Mouse (Mus musculus) c-Kit-negative CD71-positive TER-119-positive erythroid progenitor cells, embryonic 14.5 days (primary cell): ENCODE data around the gene Gria4.
"Not testable (repeated sequence)": the region's sequence is repeated elsewhere in the genome, so short reads cannot be mapped to it uniquely, and the experiment has no call there.

Experiments
- DNase-seq: peaks from one replicate; pipeline ENCODE4 v3.0.0-alpha.2; 2013; ENCODE audit warnings: low read depth, low spot score

The Gria4 gene

DNA sequence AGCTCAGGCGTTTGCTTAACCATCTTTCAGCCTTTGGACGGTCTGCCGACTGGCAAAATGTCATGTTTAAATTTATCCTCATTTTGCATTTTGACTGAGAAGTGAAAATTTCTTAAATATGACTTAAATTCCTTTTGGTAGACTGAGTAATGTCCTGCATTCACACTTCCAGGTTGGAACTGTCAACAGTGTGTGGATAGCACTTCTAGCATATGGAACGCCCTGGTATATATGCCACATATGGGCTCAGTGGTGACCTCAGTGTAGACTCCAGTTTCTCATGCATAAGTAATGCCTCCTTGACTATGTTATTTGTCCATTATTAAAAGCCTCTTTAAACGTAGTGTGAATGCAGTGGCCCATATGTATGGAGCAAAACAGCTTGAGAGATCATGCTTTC is 222.4 kb downstream of the Gria4 start:
- no peak for DNase-seq

DNA sequence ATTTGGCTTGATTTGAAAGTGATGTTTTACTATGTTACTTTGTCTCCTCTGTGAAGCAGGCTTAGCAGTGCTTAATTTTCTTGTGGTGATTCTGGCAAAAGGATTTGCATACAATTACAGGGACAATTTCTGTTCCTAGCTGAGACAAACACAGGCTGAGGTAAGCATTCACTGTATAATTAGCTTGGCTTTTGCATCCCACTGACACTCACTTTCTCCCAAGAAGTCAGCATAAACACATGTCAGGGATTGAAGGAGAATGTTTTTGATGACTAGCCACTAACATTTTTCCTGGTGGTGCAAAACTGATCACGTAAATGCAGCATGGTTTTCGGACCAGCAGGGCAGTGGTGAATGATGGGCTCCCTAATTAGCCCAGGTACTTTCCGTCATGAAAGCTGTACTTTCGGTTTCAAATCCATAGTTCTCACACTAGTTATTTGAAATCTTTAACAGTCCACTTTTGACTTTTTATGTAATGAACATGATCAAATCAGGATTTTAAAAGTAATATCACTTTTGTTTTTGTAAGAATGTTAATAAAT is 240.5 kb downstream of the Gria4 start:
- no peak for DNase-seq

DNA sequence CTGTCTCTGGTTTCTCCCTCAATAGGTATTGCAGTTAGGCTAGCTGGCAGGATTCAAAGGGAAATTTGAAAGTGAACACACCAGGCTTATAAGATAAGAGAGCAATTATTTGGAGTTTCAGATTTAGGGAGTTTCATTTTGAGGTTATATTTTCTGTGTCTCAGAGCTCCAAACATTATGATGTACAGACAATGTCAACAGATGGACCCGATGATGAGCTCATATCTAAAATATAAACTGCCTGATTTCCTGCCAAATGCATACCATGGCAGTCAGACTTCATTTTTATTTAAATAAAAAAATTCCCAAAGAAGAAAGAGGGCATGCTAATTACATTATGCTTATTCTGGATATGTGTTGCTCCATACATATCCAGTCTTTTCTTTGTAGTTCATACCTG is 256.8 kb downstream of the Gria4 start:
- DNase-seq = no peak

DNA sequence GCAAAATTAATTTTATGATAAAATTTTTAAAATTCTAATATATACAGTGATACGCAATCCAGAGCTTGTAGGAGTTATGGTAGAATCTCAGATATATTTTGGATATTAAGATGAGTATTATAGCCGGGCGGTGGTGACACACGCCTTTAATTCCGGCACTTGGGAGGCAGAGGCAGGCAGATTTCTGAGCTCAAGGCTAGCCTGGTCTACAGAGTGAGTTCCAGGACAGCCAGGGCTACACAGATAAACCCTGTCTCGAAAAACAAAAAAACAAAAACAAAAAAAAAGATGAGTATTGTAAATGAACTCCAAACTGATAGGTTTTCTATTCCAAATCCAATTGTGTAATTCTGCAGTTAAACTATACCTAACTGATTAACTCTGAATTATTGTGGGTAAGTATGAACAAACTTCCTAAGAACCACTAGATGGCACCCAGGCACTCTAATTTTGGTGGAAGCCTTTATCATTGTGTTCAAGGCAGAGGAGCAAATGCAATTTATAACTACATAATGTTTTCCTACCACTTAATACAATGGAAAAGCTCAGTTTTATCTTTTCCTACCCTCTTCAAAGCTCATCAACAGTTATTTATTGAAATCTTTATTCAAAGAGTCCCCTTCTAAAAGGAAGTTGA is 259.4 kb downstream of the Gria4 start:
- no peak for DNase-seq

DNA sequence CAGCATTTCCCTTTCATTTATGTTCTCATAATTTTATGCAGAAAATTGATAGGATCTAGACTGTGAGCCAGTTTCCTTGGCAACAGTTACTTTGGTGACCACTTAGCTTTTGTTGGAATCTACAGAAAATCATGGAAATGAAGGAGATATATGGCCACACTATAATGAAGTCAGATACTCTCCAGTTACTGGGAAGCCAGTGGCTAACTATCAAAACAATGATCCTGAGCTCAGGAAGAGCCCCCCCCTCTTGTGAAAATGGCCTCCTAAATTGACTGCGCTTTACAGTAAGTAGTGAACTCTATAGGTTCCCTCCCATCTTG is 281.5 kb downstream of the Gria4 start:
- DNase-seq = no peak

DNA sequence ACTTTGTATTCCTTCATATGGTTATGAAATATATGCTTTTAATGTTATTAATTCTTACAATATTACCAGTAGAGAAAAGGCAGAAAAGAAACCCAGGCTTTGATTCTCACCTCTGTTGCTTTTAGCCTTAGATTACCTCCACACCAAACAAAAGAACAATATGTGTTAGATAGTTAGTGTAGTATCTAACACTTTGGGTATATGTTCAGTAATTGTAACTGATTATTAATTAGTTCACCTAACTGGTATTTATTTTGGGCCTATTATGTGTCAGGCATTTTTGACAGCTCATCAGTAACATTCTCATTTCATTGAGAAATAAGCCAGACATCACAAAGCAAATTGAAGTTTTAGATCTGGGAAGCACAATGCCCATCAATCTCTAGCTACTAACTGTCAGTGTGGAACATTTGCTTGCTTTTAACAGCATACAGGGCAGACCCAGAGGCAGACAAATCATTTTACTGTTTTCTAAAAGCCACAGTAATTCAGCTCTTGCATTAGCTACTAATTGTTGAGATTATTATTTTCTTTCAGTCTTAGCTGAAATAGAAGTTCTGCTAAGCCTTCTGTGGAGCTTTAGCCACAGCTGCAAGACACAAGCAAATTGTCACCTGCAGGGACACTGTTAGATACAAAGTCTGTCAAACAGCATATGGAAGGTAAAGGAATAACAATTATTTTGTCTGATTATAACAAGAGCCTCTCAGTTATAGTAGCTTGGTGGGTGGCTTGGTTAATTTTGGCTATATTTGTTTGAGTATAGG is 282.1 kb downstream of the Gria4 start:
- no peak for DNase-seq

DNA sequence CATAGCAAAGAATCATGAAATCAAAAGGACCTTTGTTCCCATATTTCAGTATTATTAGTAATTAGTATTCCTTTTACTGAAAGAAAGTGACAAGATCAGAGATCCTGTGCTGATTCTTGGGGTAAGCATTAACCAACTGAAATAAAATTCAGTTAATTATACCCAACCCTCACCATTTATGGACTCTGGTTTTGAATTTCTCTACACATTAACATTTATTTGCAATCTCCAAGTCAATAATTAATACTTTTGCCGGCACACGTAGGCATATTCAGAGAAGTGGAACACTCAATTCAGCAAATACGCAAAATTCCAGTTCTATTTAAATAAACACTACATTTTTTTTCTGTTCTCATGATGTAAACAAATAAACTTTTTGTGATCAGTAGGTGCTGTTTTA is 289.9 kb downstream of the Gria4 start:
- DNase-seq = no peak

DNA sequence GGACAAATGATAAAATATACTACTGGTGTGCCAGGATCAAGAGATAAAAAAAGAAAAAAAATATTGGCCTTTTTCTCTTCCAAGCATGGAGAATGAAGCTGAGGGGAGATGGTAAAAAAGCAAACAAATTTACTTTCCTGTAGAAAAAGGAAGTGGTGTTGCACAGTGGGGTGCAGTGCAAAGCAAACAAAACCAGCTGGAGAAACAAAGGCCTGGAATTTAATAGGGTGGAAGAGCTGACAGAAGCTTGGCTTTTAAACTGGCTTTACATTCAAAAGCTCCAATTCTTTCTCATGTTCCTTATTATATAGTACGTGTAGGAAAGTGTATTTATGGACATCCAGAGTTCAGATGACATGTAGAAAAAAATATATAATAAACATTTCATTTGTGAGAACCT is 290.9 kb downstream of the Gria4 start:
- no peak for DNase-seq

DNA sequence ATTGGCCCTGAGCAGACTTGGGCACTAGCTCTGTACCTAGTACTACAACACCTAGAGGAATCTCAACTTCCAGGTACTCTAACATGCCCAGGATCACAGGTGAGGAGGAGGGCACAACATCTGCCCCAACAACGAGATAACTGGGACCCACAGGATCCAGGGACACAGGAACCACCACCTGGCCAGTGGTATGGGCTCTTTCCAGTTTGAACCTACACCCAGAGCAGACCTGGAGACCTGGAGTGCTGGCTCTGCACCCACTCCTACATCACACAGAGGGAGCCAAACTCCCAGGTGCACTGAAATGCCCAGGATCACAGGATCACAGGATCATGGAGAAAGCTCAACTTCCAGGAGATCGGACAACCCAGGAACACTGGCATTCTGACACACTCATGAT is 309.6 kb downstream of the Gria4 start:
- DNase-seq = no peak

DNA sequence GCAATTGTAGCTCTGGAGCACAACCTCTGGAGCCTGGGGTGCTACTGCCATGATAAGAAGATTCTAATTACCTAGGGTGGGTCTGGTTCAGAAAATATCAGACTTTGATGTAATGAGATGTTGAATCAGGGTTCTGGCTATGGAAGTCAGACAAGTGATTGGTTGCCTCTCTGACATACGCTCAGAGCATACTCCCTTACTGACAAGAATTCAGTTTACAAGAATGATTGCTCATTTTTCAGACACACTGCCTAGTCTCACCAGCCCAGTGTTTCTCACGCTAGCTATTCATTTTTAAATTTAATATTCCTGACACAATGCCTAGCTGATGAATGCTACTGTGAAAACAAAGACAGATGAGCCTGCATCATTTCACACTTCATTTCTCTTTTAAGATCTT is 311.5 kb downstream of the Gria4 start:
- DNase-seq = no peak

DNA sequence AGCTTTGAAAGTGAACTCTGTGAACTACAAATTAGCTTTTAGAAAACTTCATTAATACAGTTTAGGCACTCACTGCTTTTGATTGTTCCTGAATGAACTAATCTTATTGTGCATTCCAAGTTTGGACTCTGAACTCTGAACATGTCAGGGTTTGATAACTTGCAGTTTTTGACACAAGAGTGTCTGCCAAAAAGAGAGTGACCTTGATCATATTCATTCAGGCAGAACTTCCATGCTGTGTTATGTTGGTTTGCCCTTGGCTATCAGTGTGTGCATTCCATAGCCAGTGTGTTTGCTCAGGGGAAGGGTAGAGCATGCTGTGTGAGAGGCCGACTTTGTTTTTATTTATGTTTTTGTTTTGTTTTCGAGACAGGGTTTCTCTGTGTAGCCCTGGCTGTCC is 325.2 kb downstream of the Gria4 start:
- no peak for DNase-seq

DNA sequence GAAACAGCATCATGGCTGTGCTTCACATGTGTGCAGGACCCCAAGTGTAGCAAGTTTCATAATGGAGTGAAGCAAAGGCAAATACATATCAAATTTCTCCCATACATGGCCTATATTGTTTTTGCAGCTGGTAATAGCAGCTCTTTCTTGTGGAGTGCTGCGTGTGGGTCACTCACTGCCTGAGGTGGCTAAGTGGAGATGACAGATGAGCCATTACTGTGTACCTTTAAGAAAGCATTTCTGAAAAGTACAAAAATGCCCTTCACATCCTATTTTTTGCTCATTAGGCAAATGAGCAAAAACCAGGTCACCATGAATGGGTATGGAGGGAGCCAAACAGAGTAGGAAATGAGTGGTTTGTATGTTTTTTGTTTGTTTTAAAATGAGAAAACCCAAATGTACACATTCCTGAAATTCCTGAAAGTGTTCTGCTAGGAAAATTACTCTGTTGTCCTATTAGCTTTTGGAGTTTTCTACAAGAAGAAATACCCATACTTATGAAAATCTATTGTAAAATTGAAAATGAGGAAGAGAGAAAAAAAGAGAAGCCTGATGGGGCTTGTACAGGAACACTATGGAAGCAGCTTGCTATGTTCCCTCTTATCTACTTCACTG is 336.5 kb downstream of the Gria4 start:
- no peak for DNase-seq

DNA sequence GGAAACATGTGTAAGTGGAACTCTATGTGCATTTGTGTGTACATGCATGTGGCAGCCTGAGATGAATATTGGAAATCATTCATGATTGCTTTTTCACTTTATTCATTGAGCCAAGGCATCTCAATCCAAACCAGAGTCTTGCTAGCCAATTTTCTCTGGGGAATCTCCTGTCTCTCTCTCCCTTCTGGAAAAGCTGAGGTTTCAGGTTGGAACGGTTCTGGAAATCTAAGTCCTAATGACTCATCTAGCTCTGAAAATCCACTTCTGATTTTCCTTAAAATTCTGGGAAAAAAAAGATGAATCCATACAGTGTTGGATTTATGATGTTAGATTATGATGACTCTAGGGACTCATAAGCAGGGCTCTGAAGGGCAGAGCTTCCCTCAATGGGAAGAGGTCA is 337.8 kb downstream of the Gria4 start:
- DNase-seq = no peak

DNA sequence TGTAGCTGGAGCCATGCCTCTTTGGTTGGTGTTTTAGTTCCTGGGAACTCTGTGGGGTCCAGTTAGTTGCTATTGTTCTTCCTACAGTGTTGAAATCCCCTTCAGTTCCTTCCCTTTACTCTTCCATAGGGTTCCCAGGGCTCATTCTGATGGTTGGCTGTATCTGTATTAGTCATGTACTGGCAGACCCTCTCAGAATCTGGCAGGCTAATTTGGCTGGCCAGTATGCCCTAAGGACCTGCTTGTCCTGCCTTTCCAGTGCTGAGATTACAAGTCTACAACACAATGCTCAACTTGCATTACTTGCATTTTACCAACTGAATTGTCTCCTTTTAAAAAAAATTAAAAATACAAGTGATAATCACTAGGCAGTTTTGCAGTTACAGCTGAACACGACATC is 338.4 kb downstream of the Gria4 start:
- DNase-seq = no peak

DNA sequence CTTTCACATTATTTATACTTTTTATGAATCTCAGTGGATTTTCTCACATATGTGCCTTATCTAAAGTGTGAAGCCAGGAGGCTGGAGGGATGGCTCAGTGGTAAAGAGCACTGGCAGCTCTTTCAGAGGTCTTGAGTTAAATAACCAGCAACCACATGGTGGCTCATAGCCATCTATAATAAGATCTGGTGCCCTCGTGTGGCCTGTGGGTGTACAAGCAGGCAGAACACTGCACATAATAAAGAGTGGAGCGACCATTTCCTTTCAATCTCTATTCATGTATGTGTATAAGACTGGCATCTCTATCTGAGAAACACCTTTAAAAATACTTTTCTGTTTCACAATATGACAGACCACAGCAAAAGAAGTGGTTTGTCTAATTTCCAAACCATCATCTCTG is 353.1 kb downstream of the Gria4 start:
- DNase-seq = no peak

DNA sequence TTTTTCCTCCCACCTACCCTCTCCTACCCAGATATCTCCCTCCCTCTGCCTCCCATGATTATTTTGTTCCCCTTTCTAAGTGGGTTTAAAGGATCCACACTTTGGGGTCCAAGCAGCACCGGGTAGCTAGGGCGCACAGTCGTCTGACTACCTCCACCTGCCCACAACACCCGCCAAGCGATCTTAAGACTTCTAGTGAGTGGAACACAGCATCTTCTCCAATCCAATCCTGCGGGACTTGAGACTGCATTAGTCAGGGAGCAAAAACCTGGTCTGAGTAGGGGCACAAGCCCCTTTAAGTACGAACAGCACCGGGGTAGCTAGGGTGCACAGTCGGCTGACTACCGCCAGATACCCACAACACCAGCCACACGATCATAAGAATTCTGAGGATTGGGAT is 395.2 kb downstream of the Gria4 start:
- DNase-seq = not testable (repeated sequence)

DNA sequence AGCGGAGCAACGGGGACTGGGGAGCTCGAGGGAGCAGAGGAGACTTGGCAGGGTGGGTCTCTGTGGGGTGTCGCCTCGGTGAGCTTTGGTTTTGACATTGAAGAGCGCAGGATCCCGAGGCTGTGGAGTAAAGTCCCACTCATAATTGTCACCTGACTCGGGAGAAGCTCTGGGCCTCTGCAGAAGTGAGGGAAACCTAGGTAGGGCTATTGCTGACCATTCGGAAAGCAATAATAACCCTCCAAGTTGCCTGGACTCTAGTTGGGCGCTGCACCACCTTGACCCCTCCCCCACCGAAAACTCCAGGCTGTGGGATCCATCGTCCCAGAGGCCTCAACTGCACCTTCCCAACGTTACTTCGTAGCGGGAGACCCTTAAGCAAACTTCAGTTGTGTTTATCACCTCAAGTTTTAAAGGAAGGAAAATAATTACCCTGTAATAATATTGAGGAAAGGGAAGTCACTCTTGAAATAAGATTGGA is 419.4 kb downstream of the Gria4 start:
- no peak for DNase-seq

DNA sequence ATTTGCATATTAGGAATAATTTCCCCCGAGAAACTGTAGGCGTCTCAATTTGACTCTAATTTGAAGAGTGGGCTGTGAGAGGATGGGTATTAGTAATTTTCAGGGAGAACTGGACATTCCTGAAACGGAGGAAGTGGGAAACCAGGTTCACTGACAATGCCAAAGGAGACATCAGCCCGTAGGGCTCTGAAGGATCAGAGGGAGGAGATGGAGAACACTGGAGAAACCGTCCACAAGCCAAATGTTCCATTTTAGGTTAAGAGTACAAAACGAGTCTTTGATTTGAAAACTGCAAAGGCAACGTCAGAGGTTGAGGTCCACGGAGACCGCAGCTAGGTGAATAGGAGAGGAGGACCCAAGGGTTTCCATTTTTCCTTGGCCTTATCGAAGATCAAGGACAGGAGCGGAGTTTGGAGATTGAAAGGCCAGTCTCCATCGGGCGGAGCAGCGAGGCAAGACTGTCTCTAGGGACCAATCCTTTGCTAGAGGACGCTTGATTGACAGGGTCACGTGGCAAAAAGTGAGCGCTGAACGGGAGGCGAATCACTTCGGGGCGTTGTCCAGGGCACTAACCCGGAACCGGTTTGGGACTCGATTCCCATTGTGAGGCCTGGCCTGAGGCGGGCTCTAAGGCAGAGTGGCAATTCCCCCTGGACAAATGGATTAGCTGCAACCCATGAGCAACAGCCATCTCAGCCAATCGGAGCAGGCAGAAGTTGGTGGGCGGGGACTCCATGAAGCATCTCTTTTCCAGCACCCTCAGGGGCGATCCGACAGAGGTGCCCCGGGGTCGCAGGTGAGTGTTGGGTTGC is 420.0 kb downstream of the Gria4 start, which contains the start of gene Msantd4:
TSS of gene Msantd4 (plus strand) at position 735 of the 812 bp plus-strand sequence.
- DNase-seq = peak; percentile 95
